Mouse (Mus musculus): ENCODE measurements around the gene Cplx3.

Gene Cplx3

GRCm38 (mm10) chr9:57601353-57601706, 4.8 kb downstream of the Cplx3 start:
- no peak for DNase-seq (ENCODE audit: low read depth, low spot score)

GRCm38 (mm10) chr9:57600620-57601352, 5.3 kb downstream of the Cplx3 start:
- no peak for DNase-seq (ENCODE audit: low read depth, low spot score)

- DNase-seq (ENCODE audit: low read depth, low spot score): no peak
These were observed 7.1 kb downstream of the Cplx3 start for GRCm38 (mm10) chr9:57598851-57599563.

- no peak for DNase-seq (ENCODE audit: low read depth, low spot score)
These were observed 8.1 kb downstream of the Cplx3 start for GRCm38 (mm10) chr9:57597929-57598382.

GRCm38 (mm10) chr9:57597265-57597664, 8.8 kb downstream of the Cplx3 start:
- DNase-seq (ENCODE audit: low read depth, low spot score): no peak

GRCm38 (mm10) chr9:57594174-57594509, 11.9 kb downstream of the Cplx3 start:
- no peak for DNase-seq (ENCODE audit: low read depth, low spot score)

- DNase-seq (ENCODE audit: low read depth, low spot score): no peak
These were observed 12.5 kb downstream of the Cplx3 start for GRCm38 (mm10) chr9:57593454-57594173.

- no peak for DNase-seq (ENCODE audit: low read depth, low spot score)
These were observed 15.4 kb downstream of the Cplx3 start for GRCm38 (mm10) chr9:57590726-57591125.

- DNase-seq (ENCODE audit: low read depth, low spot score): peak; percentile 61
These were observed 16.6 kb downstream of the Cplx3 start, which contains the start of gene Ulk3 for GRCm38 (mm10) chr9:57589224-57590126. Gene Ulk3, plus strand, starts transcription at chr9:57589452.

GRCm38 (mm10) chr9:57584991-57585390, 21.1 kb downstream of the Cplx3 start:
- no peak for DNase-seq (ENCODE audit: low read depth, low spot score)

GRCm38 (mm10) chr9:57577144-57577849, 28.8 kb downstream of the Cplx3 start:
- no peak for DNase-seq (ENCODE audit: low read depth, low spot score)

- DNase-seq (ENCODE audit: low read depth, low spot score): no peak
These were observed 30.5 kb downstream of the Cplx3 start for GRCm38 (mm10) chr9:57575577-57575976.

- peak; percentile 58 for DNase-seq (ENCODE audit: low read depth, low spot score)
These were observed 31.7 kb downstream of the Cplx3 start for GRCm38 (mm10) chr9:57574397-57574796.

- peak; percentile 86 for DNase-seq (ENCODE audit: low read depth, low spot score)
These were observed 37.6 kb downstream of the Cplx3 start for GRCm38 (mm10) chr9:57568500-57568899.

GRCm38 (mm10) chr9:57566846-57567245, 39.2 kb downstream of the Cplx3 start:
- DNase-seq (ENCODE audit: low read depth, low spot score): no peak

- DNase-seq (ENCODE audit: low read depth, low spot score): peak; percentile 64
These were observed 40.3 kb downstream of the Cplx3 start for GRCm38 (mm10) chr9:57565741-57566221.

- DNase-seq (ENCODE audit: low read depth, low spot score): no peak
These were observed 41.5 kb downstream of the Cplx3 start for GRCm38 (mm10) chr9:57564609-57565008.

- peak; percentile 62 for DNase-seq (ENCODE audit: low read depth, low spot score)
These were observed 43.1 kb downstream of the Cplx3 start for GRCm38 (mm10) chr9:57562896-57563372.

- DNase-seq (ENCODE audit: low read depth, low spot score): peak; percentile 82
These were observed 44.4 kb downstream of the Cplx3 start for GRCm38 (mm10) chr9:57561711-57562099.

Data from skeletal muscle tissue, adult 2 months (tissue).